ENCODE assay signal across 8 mouse cellular contexts in the genomic region with DNA sequence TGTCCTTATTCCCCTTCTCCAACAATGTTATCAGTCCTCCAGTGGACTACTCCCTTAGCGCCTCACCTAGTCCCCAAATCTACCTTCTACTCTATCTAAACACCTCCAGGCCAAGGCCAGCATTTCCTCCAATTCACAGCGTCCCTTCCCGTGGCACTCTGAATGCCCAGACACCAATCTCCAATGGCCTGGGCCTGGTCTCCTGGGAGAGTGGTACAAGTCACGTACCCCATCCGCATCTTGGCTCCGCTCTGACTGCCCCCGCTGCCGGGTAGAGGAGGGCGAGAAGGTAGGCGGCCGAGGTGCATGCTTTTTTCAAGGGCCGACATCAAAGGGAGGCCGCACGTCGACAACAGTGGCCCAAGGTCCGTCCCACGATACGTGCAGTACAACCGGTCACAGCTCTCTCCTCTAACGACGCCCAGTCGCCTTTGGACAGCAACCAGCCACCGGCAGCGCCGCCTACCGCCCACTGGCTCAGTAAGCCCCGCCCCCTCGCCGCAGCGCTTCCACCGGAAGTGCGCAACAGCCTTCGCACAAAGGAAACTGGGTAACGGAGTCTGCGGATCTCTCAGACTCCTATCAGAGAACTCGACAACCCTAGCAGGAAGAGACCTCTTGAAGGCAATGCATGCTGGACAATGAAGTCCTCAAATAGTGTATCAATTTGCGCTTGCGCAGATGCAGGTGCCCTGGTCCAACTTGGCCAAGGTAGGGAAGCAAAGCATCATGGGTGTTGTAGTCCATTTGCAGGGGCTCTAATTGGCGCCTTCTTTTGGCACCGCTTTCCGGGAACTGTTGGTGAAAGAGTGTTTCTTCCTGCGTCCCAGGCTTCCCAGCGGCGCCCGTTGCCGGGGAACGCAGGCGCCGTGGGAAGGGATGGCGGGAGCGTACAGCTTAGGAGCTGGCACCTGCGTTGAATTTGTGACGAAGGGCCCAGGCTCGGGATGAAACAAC. TPM values are rescaled to one million over a fixed set of nuclear protein-coding genes. Genes with fewer than 3 reads are reported as not detected.
A peak's percentile ranks its signal among the peaks of the same experiment; 100 is the strongest.
DNase-seq lines count a peak whose midpoint lies in the region; ATAC-seq and TF ChIP-seq lines count a peak whose summit lies in the region.

A gene (plus strand): TSS at position 739 of the 957 bp plus-strand sequence.
A gene (minus strand): TSS at position 813 of the 957 bp plus-strand sequence.

- TF ChIP-seq CTCF in bone marrow, adult 2 months (IDR thresholded peaks at IDR 0.05; ENCODE audit: control insufficient read depth, insufficient read depth, low read length) = peak; percentile 45; the same call in 1 of the 2 replicates
- TF ChIP-seq CTCF in midbrain, postnatal 0 days (IDR thresholded peaks at IDR 0.05) = peak; percentile 85

- DNase-seq in 416B (ENCODE audit: low read depth) = peak; percentile 100
- peak; percentile 100 for DNase-seq in heart, adult 8-10 months (ENCODE audit: low spot score)
- peak; percentile 100 for DNase-seq in kidney, adult 9 months
- peak; percentile 100 for DNase-seq in limb, embryonic 14.5 days (ENCODE audit: low spot score)
- peak; percentile 100 for DNase-seq in midbrain, postnatal 0 days (ENCODE audit: low spot score)
- DNase-seq in spleen, postnatal 14 days (ENCODE audit: low spot score in 2 of 2) = peak; percentile 98

- H3K9me3 ChIP-seq in embryonic facial prominence, embryonic 15.5 days (replicated peaks) = no peaks in the 10 kb centered on the region
- H3K9me3 ChIP-seq in limb, embryonic 14.5 days (ENCODE audit: control insufficient read depth, low read length) = no peaks in the 10 kb centered on the region
- H3K9me3 ChIP-seq in midbrain, postnatal 0 days (ENCODE audit: low read length) = no peaks in the 10 kb centered on the region

- peak; percentile 97 for TF ChIP-seq POLR2A in bone marrow, adult 2 months (IDR thresholded peaks at IDR 0.05; ENCODE audit: borderline replicate concordance, control insufficient read depth, low read depth, low read length)
- peak; percentile 92; the same call in 1 of the 2 replicates for TF ChIP-seq POLR2A in limb, embryonic 14.5 days (IDR thresholded peaks at IDR 0.05; ENCODE audit: borderline replicate concordance, extremely low read depth, insufficient read depth, insufficient read length)

- peak within 1 kb of the TSS; percentile 70 for H3K4me2 ChIP-seq in embryonic facial prominence, embryonic 15.5 days (replicated peaks)
- peak within 1 kb of the TSS; percentile 51 for H3K4me2 ChIP-seq in limb, embryonic 14.5 days (replicated peaks; ENCODE audit: low read depth, low read length, severe bottlenecking)
- peak within 1 kb of the TSS; percentile 67 for H3K4me2 ChIP-seq in midbrain, postnatal 0 days (ENCODE audit: low read depth, low read length, poor library complexity, severe bottlenecking)

- no peaks in the 10 kb centered on the region; the same call in 1 of the 2 replicates for H3K4me1 ChIP-seq in bone marrow, adult 2 months (ENCODE audit: control insufficient read depth, insufficient read depth, low read length)
- peaks cover 11% of the 10 kb centered on the region for H3K4me1 ChIP-seq in embryonic facial prominence, embryonic 15.5 days
- peaks cover 17% of the 10 kb centered on the region; the same call in 1 of the 2 replicates for H3K4me1 ChIP-seq in limb, embryonic 14.5 days (ENCODE audit: control insufficient read depth, insufficient read depth, low read length)
- peaks cover 9% of the 10 kb centered on the region; the same call in 1 of the 2 replicates for H3K4me1 ChIP-seq in midbrain, postnatal 0 days (ENCODE audit: insufficient read depth, low read length)

- H3K9ac ChIP-seq in embryonic facial prominence, embryonic 15.5 days = peak within 1 kb of the TSS; percentile 74
- H3K9ac ChIP-seq in limb, embryonic 14.5 days (ENCODE audit: low read depth, low read length, severe bottlenecking) = peak within 1 kb of the TSS; percentile 78
- H3K9ac ChIP-seq in midbrain, postnatal 0 days (replicated peaks; ENCODE audit: low read length, poor library complexity, severe bottlenecking) = peak within 1 kb of the TSS; percentile 84

- peak within 1 kb of the TSS; percentile 86 for H3K4me3 ChIP-seq in bone marrow, adult 2 months (replicated peaks; ENCODE audit: control insufficient read depth, low read depth, low read length)
- peak within 1 kb of the TSS; percentile 69 for H3K4me3 ChIP-seq in embryonic facial prominence, embryonic 15.5 days (replicated peaks)
- H3K4me3 ChIP-seq in limb, embryonic 14.5 days (replicated peaks; ENCODE audit: low read length) = peak within 1 kb of the TSS; percentile 63
- peak within 1 kb of the TSS; percentile 81 for H3K4me3 ChIP-seq in midbrain, postnatal 0 days (ENCODE audit: low read depth, low read length)

- peaks cover 14% of the 10 kb centered on the region for H3K36me3 ChIP-seq in embryonic facial prominence, embryonic 15.5 days
- H3K36me3 ChIP-seq in limb, embryonic 14.5 days (ENCODE audit: control insufficient read depth, insufficient read depth, low read length) = peaks cover 19% of the 10 kb centered on the region
- no peaks in the 10 kb centered on the region for H3K36me3 ChIP-seq in midbrain, postnatal 0 days (ENCODE audit: insufficient read depth, low read length)

- peak within 1 kb of the TSS; percentile 73 for H3K27ac ChIP-seq in bone marrow, adult 2 months (ENCODE audit: control insufficient read depth, insufficient read depth, low read depth, low read length, poor library complexity)
- H3K27ac ChIP-seq in embryonic facial prominence, embryonic 15.5 days (replicated peaks) = peak within 1 kb of the TSS; percentile 87
- peak within 1 kb of the TSS; percentile 92 for H3K27ac ChIP-seq in limb, embryonic 14.5 days (replicated peaks; ENCODE audit: low read depth, low read length)
- H3K27ac ChIP-seq in midbrain, postnatal 0 days (ENCODE audit: low read depth, low read length) = peak within 1 kb of the TSS; percentile 91

- WGBS in bone marrow, adult 2 months = under 1% methylated on average over 54 of the region's 54 CpGs
- under 1% methylated on average over 54 of the region's 54 CpGs for WGBS in embryonic facial prominence, embryonic 15.5 days
- under 1% methylated on average over 52 of the region's 54 CpGs for WGBS in limb, embryonic 14.5 days
- WGBS in midbrain, postnatal 0 days = 0% methylated on average over 54 of the region's 54 CpGs

- peak; percentile 99 for ATAC-seq in embryonic facial prominence, embryonic 15.5 days (ENCODE audit: insufficient number of reproducible peaks, low FRiP score, low TSS enrichment, low read depth)
- ATAC-seq in limb, embryonic 14.5 days (ENCODE audit: low FRiP score, low read depth) = peak; percentile 98
- ATAC-seq in midbrain, postnatal 0 days (ENCODE audit: low FRiP score) = peak; percentile 98

- H3K27me3 ChIP-seq in embryonic facial prominence, embryonic 15.5 days = no peaks in the 10 kb centered on the region
- no peaks in the 10 kb centered on the region for H3K27me3 ChIP-seq in limb, embryonic 14.5 days (ENCODE audit: control insufficient read depth, insufficient read depth, low read length)
- H3K27me3 ChIP-seq in midbrain, postnatal 0 days (ENCODE audit: insufficient read depth, low read length) = no peaks in the 10 kb centered on the region

RNA-seq across cellular contexts. Expression of the first gene that starts in this region (rescaled TPM):
- 18.1 and 24.7 TPM in 2 replicates for polyA plus RNA-seq in bone marrow, adult 2 months (2011; ENCODE audit: insufficient read depth, insufficient read length, low replicate concordance, missing spikeins)
- 22.2 and 23.1 TPM in 2 replicates for polyA plus RNA-seq in embryonic facial prominence, embryonic 15.5 days (2015; fragmentation: Nextera tagmentation; extraction: Ambion mirVana)
- total RNA-seq in heart, adult 8-10 months (2022) = 1 to 10 TPM; 7.5 to 9.7 (median 8.5) TPM
- 29.3 and 35.7 TPM in 2 replicates for polyA plus RNA-seq in limb, embryonic 14.5 days (2012; rRNA removed)
- 23.5 and 29.0 TPM in 2 replicates for polyA plus RNA-seq in limb, embryonic 14.5 days (2014; fragmentation: Nextera tagmentation; extraction: Ambion mirVana)
- 22.2 and 26.6 TPM in 2 replicates for total RNA-seq in midbrain, postnatal 0 days (2014; rRNA removed)
- polyA plus RNA-seq in midbrain, postnatal 0 days (2015; fragmentation: Nextera tagmentation; extraction: Ambion mirVana) = 8.1 and 8.5 TPM in 2 replicates

RNA-seq across cellular contexts. Expression of the second gene that starts in this region (rescaled TPM):
- 19.5 and 23.6 TPM in 2 replicates for polyA plus RNA-seq in bone marrow, adult 2 months (2011; ENCODE audit: insufficient read depth, insufficient read length, low replicate concordance, missing spikeins)
- polyA plus RNA-seq in embryonic facial prominence, embryonic 15.5 days (2015; fragmentation: Nextera tagmentation; extraction: Ambion mirVana) = 53.5 and 59.7 TPM in 2 replicates
- total RNA-seq in heart, adult 8-10 months (2022) = 10 to 100 TPM; 36.0 to 38.6 (median 36.9) TPM
- 68.8 and 97.2 TPM in 2 replicates for polyA plus RNA-seq in limb, embryonic 14.5 days (2012; rRNA removed)
- polyA plus RNA-seq in limb, embryonic 14.5 days (2014; fragmentation: Nextera tagmentation; extraction: Ambion mirVana) = 44.0 and 50.0 TPM in 2 replicates
- total RNA-seq in midbrain, postnatal 0 days (2014; rRNA removed) = 159 and 172 TPM in 2 replicates
- 149 and 161 TPM in 2 replicates for polyA plus RNA-seq in midbrain, postnatal 0 days (2015; fragmentation: Nextera tagmentation; extraction: Ambion mirVana)

Comparison
In these comparisons a context has a peak if more than half of its experiments do, and no peak if none do; other contexts are left out.
1. Peak in every context shown above with its lines: DNase-seq, ATAC-seq, H3K4me3 ChIP-seq and H3K27ac ChIP-seq.